12 mouse cellular contexts compared by ENCODE assay signal in genomic region chr13:75843331-75843730, GRCm38 (mm10).
"Had no signal": no experiment of that assay in that cellular context is flagged by ENCODE, and none has a peak within 500 bp of the region (broad histone marks: within the 10 kb centered on the region; RNA-seq: fewer than 3 reads in every experiment).

No protein-coding gene starts in this region.

- H3K4me2 ChIP-seq: limb, embryonic 13.5 days; lung, embryonic 14.5 days; neural tube, embryonic 13.5 days had no signal

- H3K27me3 ChIP-seq: limb, embryonic 13.5 days; neural tube, embryonic 13.5 days had no signal

- DNase-seq: kidney, adult 18-20 months; left cerebral cortex, postnatal 4 days; lung, embryonic 14.5 days; retina, postnatal 1 day; right cerebral cortex, postnatal 4 days; thymus, postnatal 4 days had no signal

- ATAC-seq: midbrain, embryonic 16.5 days had no signal

- H3K9me3 ChIP-seq: limb, embryonic 13.5 days; midbrain, embryonic 10.5 days; neural tube, embryonic 13.5 days had no signal

- H3K27ac ChIP-seq: kidney, postnatal 0 days; limb, embryonic 13.5 days; liver, embryonic 14.5 days; midbrain, embryonic 10.5 days; neural tube, embryonic 13.5 days had no signal

- H3K9ac ChIP-seq: limb, embryonic 13.5 days; liver, embryonic 14.5 days; lung, embryonic 14.5 days; neural tube, embryonic 13.5 days had no signal

- H3K36me3 ChIP-seq: midbrain, embryonic 10.5 days; neural tube, embryonic 13.5 days had no signal

- H3K4me3 ChIP-seq: limb, embryonic 13.5 days; midbrain, embryonic 10.5 days; neural tube, embryonic 13.5 days had no signal
